Mouse (Mus musculus) cerebellum, adult 11-12 months (tissue): Measurements from ENCODE around the gene Cox4i1.
"Not testable (repeated sequence)": the region's sequence is repeated elsewhere in the genome, so short reads cannot be mapped to it uniquely, and the experiment has no call there.

Experiments used
- DNase-seq: peaks from one replicate; pipeline ENCODE4 v3.0.0; 2022

The Cox4i1 gene

DNA sequence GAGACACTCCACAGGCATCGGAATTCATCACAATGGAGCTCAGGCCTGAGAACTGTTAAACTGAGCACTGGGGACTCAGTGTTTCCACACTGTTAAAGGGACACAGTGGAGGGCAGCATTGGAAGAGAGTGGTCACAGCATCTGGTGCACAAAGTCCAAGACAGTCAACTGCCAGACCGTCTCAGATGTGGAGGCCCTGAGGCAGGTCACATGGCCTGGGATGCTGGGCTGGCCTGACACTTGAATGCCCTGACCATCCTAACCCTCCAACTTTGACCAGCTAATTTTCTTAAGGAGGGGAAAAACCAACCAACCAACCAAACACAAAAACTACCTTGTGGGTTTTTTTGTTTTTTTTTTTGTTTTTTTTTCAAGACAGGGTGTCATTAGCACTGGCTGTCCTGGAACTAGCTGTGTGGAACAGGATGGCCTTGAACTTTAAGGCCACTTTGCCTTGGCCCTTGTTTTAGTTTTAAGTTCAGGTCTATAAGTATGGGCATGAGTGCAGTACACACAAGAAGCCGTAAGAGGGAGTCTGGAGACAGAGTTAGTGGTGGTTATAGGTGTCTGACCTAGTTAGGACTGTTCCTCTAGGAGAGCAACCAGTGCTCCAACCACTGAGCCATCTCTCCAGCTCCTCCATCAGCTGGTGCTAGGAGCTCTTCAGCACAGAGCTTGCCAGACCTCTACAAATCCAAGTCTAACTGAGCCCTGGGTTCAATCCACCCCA, 2.1 kb upstream of the Cox4i1 start:
- peak; percentile 32 for DNase-seq

DNA sequence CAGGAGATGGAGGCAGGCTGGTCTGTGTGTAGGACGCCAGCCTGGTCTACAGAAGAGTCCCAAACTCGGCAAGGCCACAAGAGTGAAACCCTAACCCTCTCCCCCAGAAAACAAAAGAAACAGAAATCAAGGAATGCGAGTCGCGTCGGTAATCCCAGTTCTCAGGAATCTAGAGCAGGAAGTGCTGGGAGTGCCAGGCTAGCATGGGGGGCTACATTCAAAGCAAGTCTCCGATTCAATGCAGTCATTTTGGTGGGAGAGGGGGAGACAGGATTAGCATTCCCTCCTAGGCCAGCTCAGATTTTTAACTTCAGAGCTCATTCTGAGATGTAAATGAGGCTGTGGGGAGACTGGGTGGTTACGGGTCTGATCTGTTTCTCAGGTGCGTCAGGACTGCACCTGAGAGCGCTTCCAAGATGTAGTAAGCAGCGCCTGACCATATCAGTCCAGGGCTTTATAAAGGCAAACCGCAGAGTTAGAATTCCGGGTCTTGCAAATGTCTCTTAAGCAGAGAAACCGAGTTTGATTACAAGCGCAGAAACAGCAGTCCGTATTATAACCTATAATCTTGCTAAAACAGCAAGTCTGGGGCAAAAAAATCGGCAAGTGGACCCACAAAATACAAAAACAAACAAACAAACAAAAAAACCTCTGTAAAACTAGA, 1.1 kb upstream of the Cox4i1 start:
- no peak for DNase-seq

DNA sequence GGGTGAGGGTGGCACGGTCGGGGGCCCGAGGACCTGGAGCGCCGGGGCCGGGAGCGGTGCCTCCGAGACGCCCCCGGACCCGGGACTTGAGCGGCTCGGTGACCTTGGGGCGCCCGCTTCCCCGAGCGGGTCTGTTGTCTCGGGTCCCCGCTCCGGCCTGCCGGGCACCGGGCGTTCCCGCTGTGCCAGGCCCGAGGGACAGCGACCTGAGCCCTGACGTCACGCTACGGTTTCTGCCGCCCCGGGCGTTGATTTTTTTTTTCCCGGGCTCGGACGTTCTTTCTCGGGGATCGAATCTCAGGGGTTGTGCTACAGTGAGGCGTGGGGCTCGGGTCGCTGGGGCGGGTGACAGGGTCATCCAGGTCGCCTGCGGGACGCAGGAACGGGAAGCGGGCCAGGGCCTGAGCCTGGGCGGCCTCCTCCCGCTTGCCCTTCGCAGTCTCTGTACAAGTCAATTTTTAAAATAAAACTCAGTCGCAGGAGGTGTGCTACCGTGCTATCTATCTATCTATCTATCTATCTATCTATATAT, 418 bp downstream of the Cox4i1 start, which contains the start of gene Emc8:
Gene Emc8, minus strand, starts transcription at position 200 of the 532 bp plus-strand sequence.
- no peak for DNase-seq

DNA sequence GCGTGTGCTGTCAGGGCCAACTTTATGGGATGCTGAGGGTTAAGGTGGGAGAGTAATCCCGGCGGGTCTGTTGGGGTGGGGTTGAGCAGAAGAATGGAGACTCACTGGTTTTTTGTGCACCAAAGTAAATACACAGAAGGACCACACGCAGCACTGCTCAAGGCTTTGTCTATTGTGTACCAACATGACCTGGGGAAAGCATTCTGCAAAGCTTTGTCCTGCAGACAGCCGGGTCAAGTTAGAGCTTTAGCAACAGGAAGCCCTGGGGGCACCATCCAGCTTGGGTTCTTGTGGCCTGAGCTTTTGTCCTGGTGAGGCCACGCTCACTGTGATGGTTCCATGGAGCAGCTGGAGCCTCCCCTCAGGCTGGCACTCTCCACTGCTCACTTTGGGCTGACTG, 3.8 kb downstream of the Cox4i1 start:
- no peak for DNase-seq

GRCm38 (mm10) chr8:120672626-120673229, 4.7 kb downstream of the Cox4i1 start:
- DNase-seq, result no peak

DNA sequence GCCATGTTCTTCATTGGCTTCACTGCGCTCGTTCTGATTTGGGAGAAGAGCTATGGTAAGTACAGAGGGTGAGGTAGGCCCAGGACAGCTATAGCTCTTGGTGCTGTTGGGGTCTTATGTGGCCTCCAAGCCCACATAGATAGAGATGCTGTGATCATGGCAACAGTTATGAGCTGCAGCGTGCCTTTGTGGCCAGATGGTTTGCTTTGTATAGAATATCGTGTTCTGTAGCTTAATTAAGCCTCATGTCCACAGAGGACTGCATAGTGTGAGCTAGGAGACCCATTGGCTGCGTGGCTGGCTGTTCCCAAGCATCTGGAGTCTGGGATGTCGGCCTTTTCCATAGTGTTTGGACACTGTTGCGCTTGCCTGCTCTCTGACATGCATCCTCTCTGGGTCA, 5.3 kb downstream of the Cox4i1 start:
- no peak for DNase-seq

- no peak for DNase-seq
These were observed 7.7 kb downstream of the Cox4i1 start for GRCm38 (mm10) chr8:120675718-120676117.

DNA sequence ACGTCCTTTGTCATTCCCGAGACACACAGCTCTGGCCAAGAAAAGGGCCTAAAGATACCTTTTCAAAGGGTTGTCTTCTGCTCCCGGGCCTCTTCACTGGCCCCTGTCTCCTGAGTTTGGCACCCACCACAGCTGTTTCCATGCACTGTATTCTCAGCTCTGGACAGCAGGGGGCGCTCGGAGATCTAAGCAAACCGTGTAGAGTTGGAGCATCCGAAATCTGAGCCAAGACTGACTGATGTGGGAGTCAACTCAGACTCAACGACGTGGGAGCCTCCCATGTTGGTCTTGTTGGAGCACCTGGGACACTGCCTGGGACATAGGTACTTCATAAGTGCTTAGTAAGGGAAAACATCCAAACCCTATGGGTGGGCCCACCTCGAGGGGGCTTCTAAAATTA, 10.4 kb downstream of the Cox4i1 start:
- peak; percentile 66 for DNase-seq

- no peak for DNase-seq
These were observed 11.8 kb downstream of the Cox4i1 start for GRCm38 (mm10) chr8:120679629-120680387.

GRCm38 (mm10) chr8:120680405-120680804, 12.4 kb downstream of the Cox4i1 start:
- DNase-seq, result not testable (repeated sequence)

DNA sequence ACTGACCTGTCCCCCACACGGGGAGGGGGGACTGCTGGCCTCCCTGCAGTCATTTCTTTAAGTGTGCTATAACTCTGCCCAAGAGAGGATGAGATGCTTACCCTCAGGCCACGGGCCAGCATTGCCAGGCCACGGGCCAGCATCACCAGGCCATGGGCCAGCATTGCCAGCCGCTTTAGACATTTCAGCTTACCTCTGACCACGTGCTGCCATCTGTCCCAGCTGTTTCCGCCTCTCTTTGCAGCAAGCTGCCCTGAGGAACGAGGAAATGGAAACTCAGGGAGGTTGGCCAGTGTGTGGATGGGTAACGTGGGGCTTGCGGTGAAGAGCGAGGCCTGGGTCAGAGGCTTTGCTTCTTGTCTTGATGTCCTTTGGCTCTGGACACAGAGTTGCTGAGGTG, 13.1 kb downstream of the Cox4i1 start:
- DNase-seq, result no peak

- no peak for DNase-seq
These were observed 15.6 kb downstream of the Cox4i1 start for GRCm38 (mm10) chr8:120683602-120684001.

DNA sequence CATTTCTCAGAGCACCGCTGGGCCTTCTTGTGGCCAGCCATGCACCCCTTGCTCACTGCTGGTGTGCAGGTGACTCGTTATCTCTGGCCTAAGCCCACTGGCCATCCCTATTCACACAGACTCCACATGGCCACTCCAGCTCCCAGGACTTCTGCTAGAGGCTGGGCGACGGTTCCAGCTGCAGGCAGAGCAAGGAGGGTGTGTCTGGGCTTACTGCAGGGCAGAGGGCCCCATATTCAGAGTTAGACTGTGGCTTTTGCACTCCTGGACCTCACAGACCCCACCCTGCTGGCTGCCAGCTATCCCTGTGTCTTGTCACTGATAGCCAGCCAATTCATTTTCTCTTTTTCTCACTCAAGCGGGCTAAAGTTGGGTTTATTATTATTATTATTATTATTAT, 16.1 kb downstream of the Cox4i1 start:
- DNase-seq, result no peak

GRCm38 (mm10) chr8:120685097-120685496, 17.1 kb downstream of the Cox4i1 start:
- no peak for DNase-seq

DNA sequence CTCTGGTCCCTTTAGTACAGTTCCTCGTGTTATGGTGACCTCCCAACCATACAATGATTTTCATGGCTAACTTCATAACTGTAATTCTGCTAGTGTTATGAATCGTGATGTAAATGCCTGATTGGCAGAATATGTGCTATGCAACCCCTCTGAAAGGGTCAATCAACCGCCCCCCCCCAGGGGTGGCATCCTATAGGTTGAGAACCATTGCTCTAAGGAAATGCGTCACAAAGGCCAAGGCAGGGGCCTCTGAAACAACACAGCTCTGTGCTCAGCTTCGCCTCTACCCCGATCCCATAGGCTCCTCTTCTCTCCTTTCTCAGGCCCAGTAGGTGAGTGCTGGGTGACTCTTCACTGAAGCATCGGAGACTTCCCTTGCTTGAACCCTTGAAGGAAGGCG, 17.6 kb downstream of the Cox4i1 start:
- DNase-seq, result no peak

- no peak for DNase-seq
These were observed 18.0 kb downstream of the Cox4i1 start for GRCm38 (mm10) chr8:120686051-120686450.

DNA sequence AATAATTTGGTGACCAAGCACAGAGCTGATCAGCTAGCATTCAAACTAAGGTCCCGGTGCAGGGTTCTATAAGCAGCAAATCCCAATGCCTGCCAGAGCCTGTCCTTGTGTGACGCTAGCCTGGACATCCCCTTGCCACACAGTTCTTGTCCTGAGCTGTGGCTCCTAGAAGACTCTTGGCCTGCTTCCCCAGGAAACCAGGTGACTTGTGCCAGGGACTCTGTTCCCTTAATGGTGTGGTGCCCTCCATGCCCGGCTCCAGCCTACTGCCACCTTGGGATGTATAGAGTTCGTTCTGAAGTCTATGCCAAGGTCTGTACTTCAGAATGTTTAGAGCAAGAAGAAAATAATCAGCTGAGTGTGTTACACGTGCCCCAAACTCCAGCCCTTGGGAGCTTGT, 18.6 kb downstream of the Cox4i1 start:
- no peak for DNase-seq

GRCm38 (mm10) chr8:120687786-120688185, 19.8 kb downstream of the Cox4i1 start:
- no peak for DNase-seq

GRCm38 (mm10) chr8:120688511-120688910, 20.5 kb downstream of the Cox4i1 start:
- DNase-seq, result no peak

DNA sequence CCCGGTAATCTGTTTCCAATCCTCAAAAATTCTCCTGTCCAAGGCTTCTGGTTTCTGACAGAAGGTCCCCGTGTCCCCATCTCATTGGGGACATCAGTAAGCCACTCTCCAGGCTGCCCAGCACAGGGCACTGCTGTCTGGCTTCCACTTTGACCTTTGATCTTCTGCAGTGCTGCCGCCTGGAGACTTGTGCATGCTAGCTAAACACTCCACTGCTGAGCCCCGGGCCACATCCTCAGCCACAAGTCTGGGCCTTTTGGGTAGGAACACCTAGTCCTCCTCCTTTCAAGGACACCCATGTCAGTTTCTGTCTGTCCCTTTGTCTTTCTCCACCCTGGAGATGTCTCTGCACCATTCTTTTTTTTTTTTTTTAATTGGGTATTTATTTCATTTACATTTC, 24.9 kb downstream of the Cox4i1 start:
- no peak for DNase-seq

- DNase-seq, result no peak
These were observed 26.0 kb downstream of the Cox4i1 start for GRCm38 (mm10) chr8:120693861-120694493.

DNA sequence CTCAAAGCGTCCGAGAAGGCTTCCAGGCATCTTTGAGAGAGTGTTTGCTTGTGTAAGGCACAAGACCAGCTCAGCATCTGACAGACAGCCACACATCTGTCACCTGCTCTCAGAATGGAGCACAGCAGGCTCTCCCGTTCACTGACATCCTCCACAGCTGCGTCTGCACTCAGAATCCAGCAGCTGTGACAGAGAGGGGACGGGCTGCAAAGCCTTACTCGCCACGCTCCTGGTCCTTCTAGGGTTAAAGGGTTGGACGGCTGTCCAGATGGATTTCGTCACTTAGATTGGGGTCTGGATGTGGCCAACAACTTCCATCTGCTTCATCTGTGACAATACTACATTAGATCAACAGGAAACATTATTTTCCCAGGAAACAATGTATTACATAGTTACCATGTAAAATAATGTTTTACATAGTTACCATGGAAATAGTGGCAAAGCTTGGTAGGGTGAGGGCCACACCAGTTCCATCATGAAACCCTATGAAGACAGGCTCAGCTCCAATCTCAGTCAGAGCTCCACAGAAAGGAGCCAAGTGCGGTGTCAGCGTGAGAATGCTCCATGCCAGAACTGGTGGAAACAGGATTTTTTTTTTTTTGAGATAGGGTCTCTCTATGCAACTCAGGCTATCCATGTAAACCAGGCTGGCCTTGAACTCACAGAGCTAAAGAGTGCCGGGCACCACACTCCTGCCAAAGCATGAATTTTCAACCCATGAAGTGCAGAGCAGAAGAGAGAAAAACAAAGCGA, 28.6 kb downstream of the Cox4i1 start:
- DNase-seq, result no peak
